Mouse (Mus musculus) myocyte (in vitro differentiated cells): ENCODE results near the gene Kif17. TPM values are rescaled to one million over a fixed set of nuclear protein-coding genes. Genes with fewer than 3 reads are reported as not detected.
A peak's percentile ranks its signal among the peaks of the same experiment; 100 is the strongest.

Source experiments
- H3K27me3 ChIP-seq: one replicate; pipeline ENCODE4 v1.6.1; 2011; ENCODE audit not compliant: control insufficient read depth, insufficient read depth, insufficient read length
- H3K36me3 ChIP-seq: one replicate; pipeline ENCODE4 v1.6.1; 2011; ENCODE audit not compliant: control insufficient read depth, insufficient read depth
- H3K4me2 ChIP-seq: one replicate; pipeline ENCODE4 v1.6.1; 2011; ENCODE audit warnings: low read depth, control low read depth
- H3K4me3 ChIP-seq: one replicate; pipeline ENCODE4 v1.5.1; 2011; ENCODE audit warnings: mild to moderate bottlenecking, control low read depth, moderate library complexity
- H3K79me2 ChIP-seq: one replicate; pipeline ENCODE4 v1.6.1; 2011; ENCODE audit not compliant: control insufficient read depth, insufficient read depth
- H3ac ChIP-seq: one replicate; pipeline ENCODE4 v1.6.1; 2011; ENCODE audit not compliant: control insufficient read depth, insufficient read length
- CEBPB ChIP-seq: IDR thresholded peaks from 2 replicates; pipeline ENCODE4 v1.6.1; 2011; ENCODE audit warnings: mild to moderate bottlenecking, moderate library complexity; ENCODE audit not compliant: poor library complexity, insufficient read depth, severe bottlenecking
- E2F4 ChIP-seq: IDR thresholded peaks from one replicate; pipeline ENCODE4 v1.6.1; 2011; ENCODE audit warnings: mild to moderate bottlenecking, control low read depth, moderate library complexity; ENCODE audit not compliant: insufficient read depth
- MAX ChIP-seq: IDR thresholded peaks from one replicate; pipeline ENCODE4 v1.6.1; 2011; ENCODE audit warnings: low read depth, mild to moderate bottlenecking, control low read depth
- MYOD1 ChIP-seq, 3 experiments: IDR thresholded peaks; one replicate each; pipeline ENCODE4 v1.6.1; 2011; ENCODE audit warnings: control low read depth in 2 of 3, low read depth in 2 of 3, mild to moderate bottlenecking in 2 of 3, moderate library complexity in 1 of 3; ENCODE audit not compliant: insufficient read length in 2 of 3, control insufficient read depth in 1 of 3
- MYOG ChIP-seq, 3 experiments: IDR thresholded peaks; one replicate each; pipeline ENCODE4 v1.6.1; 2011; ENCODE audit warnings: control low read depth in 2 of 3, low read depth in 2 of 3, mild to moderate bottlenecking in 2 of 3; ENCODE audit not compliant: insufficient read length in 2 of 3, control insufficient read depth in 1 of 3, insufficient read depth in 1 of 3
- POLR2A ChIP-seq: IDR thresholded peaks from one replicate; pipeline ENCODE4 v1.6.1; 2011; ENCODE audit warnings: low read depth, mild to moderate bottlenecking, control low read depth, moderate library complexity; ENCODE audit not compliant: insufficient read length
- POLR2AphosphoS2 ChIP-seq: IDR thresholded peaks from one replicate; pipeline ENCODE4 v1.6.1; 2011; ENCODE audit warnings: low read depth, control low read depth; ENCODE audit not compliant: insufficient read length
- REST ChIP-seq: IDR thresholded peaks from one replicate; pipeline ENCODE4 v1.6.1; 2011; ENCODE audit warnings: mild to moderate bottlenecking, control low read depth, moderate library complexity; ENCODE audit not compliant: insufficient read depth, insufficient read length
- SRF ChIP-seq: IDR thresholded peaks from one replicate; pipeline ENCODE4 v1.6.1; 2011; ENCODE audit warnings: low read depth; ENCODE audit not compliant: control insufficient read depth, insufficient read length
- TCF12 ChIP-seq: IDR thresholded peaks from one replicate; pipeline ENCODE4 v1.6.1; 2011; ENCODE audit warnings: mild to moderate bottlenecking, control low read depth; ENCODE audit not compliant: poor library complexity, insufficient read depth, severe bottlenecking
- TCF3 ChIP-seq: IDR thresholded peaks from one replicate; pipeline ENCODE4 v1.6.1; 2011; ENCODE audit warnings: low read depth, control low read depth; ENCODE audit not compliant: insufficient read length
- USF1 ChIP-seq: IDR thresholded peaks from one replicate; pipeline ENCODE4 v1.6.1; 2011; ENCODE audit warnings: low read depth, mild to moderate bottlenecking, control low read depth, moderate library complexity
- polyA plus RNA-seq: library from polyadenylated mRNA; unstranded; fragments of >200 nt; fragmentation: generic; extraction: Trizol; gene quantifications from one replicate; pipeline ENCODE4 v1.2.1, GENCODE M21; 2012; ENCODE audit warnings: missing spikeins

The Kif17 gene
- polyA plus RNA-seq, 1 experiment: 0.20 TPM

- Histone ChIP-seq H3K36me3 (no peaks in the 10 kb centered on the region), H3K4me2 (peak overlapping the region; percentile 95), H3ac (peak overlapping the region; percentile 77), H3K79me2 (peaks cover 34% of the 10 kb centered on the region), H3K4me3 (peak overlapping the region; percentile 79), H3K27me3 (no peaks in the 10 kb centered on the region)
- no peak for TF ChIP-seq POLR2AphosphoS2
- no peak for TF ChIP-seq CEBPB
- no peak for TF ChIP-seq MAX
- no peak for TF ChIP-seq TCF3
- no peak for TF ChIP-seq MYOD1 (IDR thresholded peaks at IDR 0.05; ENCODE audit: control insufficient read depth in 1 of 3, insufficient read length in 2 of 3, low read depth in 2 of 3)
- no peak for TF ChIP-seq SRF
- TF ChIP-seq USF1: no peak
- TF ChIP-seq MYOG (IDR thresholded peaks at IDR 0.05; ENCODE audit: control insufficient read depth in 1 of 3, insufficient read depth in 1 of 3, insufficient read length in 2 of 3, low read depth in 2 of 3): no peak
- TF ChIP-seq TCF12: no peak
- TF ChIP-seq E2F4: no peak
- TF ChIP-seq REST: no peak
- TF ChIP-seq POLR2A: no peak
Measured at GRCm38 (mm10) chr4:138215671-138216199, 34.5 kb upstream of the Kif17 start.

- Histone ChIP-seq H3K4me3 (peak within 1 kb of the TSS; percentile 79), H3K27me3 (no peaks in the 10 kb centered on the region), H3K4me2 (peak within 1 kb of the TSS; percentile 95), H3K79me2 (peaks cover 40% of the 10 kb centered on the region), H3ac (peak within 1 kb of the TSS; percentile 77), H3K36me3 (no peaks in the 10 kb centered on the region)
- TF ChIP-seq USF1 (no peak), E2F4 (no peak), MYOD1 (IDR thresholded peaks at IDR 0.05; ENCODE audit: control insufficient read depth in 1 of 3, insufficient read length in 2 of 3, low read depth in 2 of 3) (peak in 1 of 3 experiments; percentile 12), MAX (no peak), MYOG (IDR thresholded peaks at IDR 0.05; ENCODE audit: control insufficient read depth in 1 of 3, insufficient read depth in 1 of 3, insufficient read length in 2 of 3, low read depth in 2 of 3) (no peak), POLR2AphosphoS2 (peak; percentile 81), REST (no peak), POLR2A (peak; percentile 80), TCF12 (no peak)
Measured at GRCm38 (mm10) chr4:138216200-138216890, 33.9 kb upstream of the Kif17 start, which contains the start of gene Hp1bp3. Gene Hp1bp3 (plus strand): TSS chr4:138216296.

GRCm38 (mm10) chr4:138216891-138217392 is 33.3 kb upstream of the Kif17 start:
- Histone ChIP-seq H3K4me2 (no peak overlapping the region), H3K36me3 (peaks cover 2% of the 10 kb centered on the region), H3K27me3 (no peaks in the 10 kb centered on the region), H3K79me2 (peaks cover 46% of the 10 kb centered on the region), H3K4me3 (peak overlapping the region; percentile 79), H3ac (peak overlapping the region; percentile 77)
- TF ChIP-seq MAX (no peak), POLR2A (peak; percentile 78), POLR2AphosphoS2 (peak; percentile 66), E2F4 (peak; percentile 31)

GRCm38 (mm10) chr4:138217441-138217840 is 32.8 kb upstream of the Kif17 start:
- H3K4me3 ChIP-seq: peak overlapping the region; percentile 79
- H3K4me2 ChIP-seq: peak overlapping the region; percentile 67
- peaks cover 7% of the 10 kb centered on the region for H3K36me3 ChIP-seq
- no peak for TF ChIP-seq SRF
- TF ChIP-seq POLR2AphosphoS2: peak; percentile 3
- peak overlapping the region; percentile 77 for H3ac ChIP-seq
- H3K79me2 ChIP-seq: peaks cover 51% of the 10 kb centered on the region
- H3K27me3 ChIP-seq: no peaks in the 10 kb centered on the region

- Histone ChIP-seq H3K4me2 (peak overlapping the region; percentile 67), H3K36me3 (peaks cover 14% of the 10 kb centered on the region), H3K79me2 (peaks cover 58% of the 10 kb centered on the region), H3K4me3 (peak overlapping the region; percentile 79), H3ac (peak overlapping the region; percentile 77), H3K27me3 (no peaks in the 10 kb centered on the region)
- TF ChIP-seq MYOD1 (IDR thresholded peaks at IDR 0.05; ENCODE audit: control insufficient read depth in 1 of 3, insufficient read length in 2 of 3, low read depth in 2 of 3): no peak
- TF ChIP-seq E2F4: no peak
- TF ChIP-seq SRF: no peak
- no peak for TF ChIP-seq TCF3
- no peak for TF ChIP-seq POLR2AphosphoS2
- no peak for TF ChIP-seq MYOG (IDR thresholded peaks at IDR 0.05; ENCODE audit: control insufficient read depth in 1 of 3, insufficient read depth in 1 of 3, insufficient read length in 2 of 3, low read depth in 2 of 3)
- no peak for TF ChIP-seq MAX
- TF ChIP-seq POLR2A: no peak
- TF ChIP-seq CEBPB: no peak
- no peak for TF ChIP-seq USF1
Measured at GRCm38 (mm10) chr4:138217951-138218685, 32.1 kb upstream of the Kif17 start.
